Mouse (Mus musculus) testis, postnatal 14 days (tissue): Measurements from ENCODE around the gene Gm29106.
"Not testable (repeated sequence)": the region's sequence is repeated elsewhere in the genome, so short reads cannot be mapped to it uniquely, and the experiment has no call there.

ENCODE experiments used
- DNase-seq: peaks from one replicate; pipeline ENCODE4 v3.0.0; 2021; ENCODE audit warnings: low spot score

Gene Gm29106

GRCm38 (mm10) chr1:118176242-118176641 lies at the start of gene Gm29106:
Gene Gm29106, plus strand, starts transcription at chr1:118176542.
- DNase-seq, result not testable (repeated sequence)

- no peak for DNase-seq
Observed at GRCm38 (mm10) chr1:118228540-118228939, 52.2 kb downstream of the Gm29106 start.

GRCm38 (mm10) chr1:118236032-118236431 lies 59.7 kb downstream of the Gm29106 start:
- DNase-seq, result no peak
